8 mouse cellular contexts compared by ENCODE assay signal in genomic region chr2:129199328-129200085, GRCm38 (mm10). TPM values are rescaled to one million over a fixed set of nuclear protein-coding genes. Genes with fewer than 3 reads are reported as not detected.
DNase-seq lines count a peak whose midpoint lies in the region; ATAC-seq and TF ChIP-seq lines count a peak whose summit lies in the region.

No protein-coding gene starts in this region.

- peak overlapping the region; percentile 86 for H3K4me2 ChIP-seq in liver, embryonic 14.5 days (ENCODE audit: low read depth)

- TF ChIP-seq CTCF in G1E (IDR thresholded peaks at IDR 0.05; ENCODE audit: low read depth, low read length) = no peak
- no peak for TF ChIP-seq CTCF in liver, embryonic 14.5 days (IDR thresholded peaks at IDR 0.05; ENCODE audit: low read depth)
- no peak for TF ChIP-seq CTCF in spleen, adult 2 months (IDR thresholded peaks at IDR 0.05; ENCODE audit: extremely low read depth, insufficient read depth, insufficient read length, insufficient replicate concordance)

- DNase-seq in kidney, adult 11 months = peak; percentile 20
- DNase-seq in kidney, postnatal 36 days = no peak
- DNase-seq in G1E (ENCODE audit: low spot score) = no peak
- peak; percentile 54 for DNase-seq in embryo, embryonic 10.5 days (ENCODE audit: low spot score)
- peak; percentile 22 for DNase-seq in hindbrain, embryonic 10.5 days (ENCODE audit: low spot score)
- peak in 1 of 3 experiments; percentile 44 for DNase-seq in liver, embryonic 14.5 days (ENCODE audit: low read depth in 3 of 3, low spot score in 3 of 3)
- DNase-seq in spleen, adult 2 months (ENCODE audit: low read depth in 1 of 2, low spot score in 2 of 2) = no peak
- DNase-seq in ovary, adult 18-20 months (ENCODE audit: low spot score) = no peak

- peaks cover 49% of the 10 kb centered on the region for H3K36me3 ChIP-seq in G1E (replicated peaks)
- peaks cover 46% of the 10 kb centered on the region for H3K36me3 ChIP-seq in hindbrain, embryonic 10.5 days
- H3K36me3 ChIP-seq in liver, embryonic 14.5 days (replicated peaks; ENCODE audit: control insufficient read depth, insufficient read depth, low read depth) = peaks cover 52% of the 10 kb centered on the region
- H3K36me3 ChIP-seq in spleen, adult 2 months (ENCODE audit: control insufficient read depth, insufficient read depth, low read length) = peaks cover 9% of the 10 kb centered on the region

- H3K4me1 ChIP-seq in G1E (ENCODE audit: insufficient read depth, low read depth, low read length) = peaks cover 53% of the 10 kb centered on the region
- peaks cover 32% of the 10 kb centered on the region for H3K4me1 ChIP-seq in hindbrain, embryonic 10.5 days (replicated peaks)
- peaks cover 21 to 27% of the 10 kb centered on the region in 2 experiments for H3K4me1 ChIP-seq in liver, embryonic 14.5 days (replicated peaks; ENCODE audit: control insufficient read depth in 2 of 2, insufficient read depth in 2 of 2, low read length in 1 of 2)
- no peaks in the 10 kb centered on the region; the same call in 1 of the 2 replicates for H3K4me1 ChIP-seq in spleen, adult 2 months (ENCODE audit: control insufficient read depth, insufficient read depth, insufficient read length)

- no peak for TF ChIP-seq POLR2A in spleen, adult 2 months (IDR thresholded peaks at IDR 0.05; ENCODE audit: low read depth, low read length)

- peak overlapping the region; percentile 93 for H3K9ac ChIP-seq in liver, embryonic 14.5 days (replicated peaks)

- H3K27ac ChIP-seq in hindbrain, embryonic 10.5 days = peak overlapping the region; percentile 98
- peak overlapping the region; percentile 73 for H3K27ac ChIP-seq in liver, embryonic 14.5 days
- H3K27ac ChIP-seq in spleen, adult 2 months (ENCODE audit: insufficient read depth, low read length) = no peak overlapping the region

- no peak for TF ChIP-seq EP300 in liver, embryonic 14.5 days (IDR thresholded peaks at IDR 0.05; ENCODE audit: low read depth)

- H3K27me3 ChIP-seq in G1E (ENCODE audit: insufficient read depth, low read length) = no peaks in the 10 kb centered on the region
- no peaks in the 10 kb centered on the region for H3K27me3 ChIP-seq in hindbrain, embryonic 10.5 days (ENCODE audit: insufficient read depth, poor library complexity, severe bottlenecking)
- H3K27me3 ChIP-seq in liver, embryonic 14.5 days (ENCODE audit: control insufficient read depth, insufficient read depth, low read length) = no peaks in the 10 kb centered on the region
- no peaks in the 10 kb centered on the region for H3K27me3 ChIP-seq in spleen, adult 2 months (ENCODE audit: control insufficient read depth, insufficient read depth, low read length)

- 29% methylated on average over 31 of the region's 31 CpGs for WGBS in hindbrain, embryonic 10.5 days
- WGBS in liver, embryonic 14.5 days (ENCODE audit: insufficient replicate concordance) = 14% methylated on average over 31 of the region's 31 CpGs
- WGBS in spleen, adult 2 months = 27% methylated on average over 31 of the region's 31 CpGs

- no peak for ATAC-seq in G1E (ENCODE audit: extremely low read depth, insufficient number of reproducible peaks, low FRiP score, poor library complexity, severe bottlenecking)
- ATAC-seq in liver, embryonic 14.5 days (ENCODE audit: insufficient read depth) = no peak

- H3K9me3 ChIP-seq in G1E (replicated peaks) = no peaks in the 10 kb centered on the region
- H3K9me3 ChIP-seq in hindbrain, embryonic 10.5 days = no peaks in the 10 kb centered on the region
- H3K9me3 ChIP-seq in liver, embryonic 14.5 days (ENCODE audit: control insufficient read depth, low read length) = no peaks in the 10 kb centered on the region

- H3K4me3 ChIP-seq in G1E (ENCODE audit: low read depth, low read length) = peak overlapping the region; percentile 91
- H3K4me3 ChIP-seq in hindbrain, embryonic 10.5 days = peak overlapping the region; percentile 93
- H3K4me3 ChIP-seq in liver, embryonic 14.5 days (ENCODE audit: insufficient read depth in 1 of 2, low read depth in 2 of 2, low read length in 2 of 2) = peak overlapping the region; percentile 80 to 83
- peak overlapping the region; percentile 96 for H3K4me3 ChIP-seq in spleen, adult 2 months (ENCODE audit: extremely low read depth, insufficient read depth, insufficient read length)

RNA-seq across cellular contexts. Expression of gene Slc20a1, which starts 0.9 kb away (rescaled TPM):
- total RNA-seq in G1E (2014; fragmentation: Nextera tagmentation) (38.5 and 47.7 TPM in 2 replicates), G1E (2017) (71.8 and 88.4 TPM in 2 replicates)
- 27.8 and 31.6 TPM in 2 replicates for polyA plus RNA-seq in G1E (2012)
- polyA plus RNA-seq in hindbrain, embryonic 10.5 days (2016; fragmentation: Nextera tagmentation; extraction: Ambion mirVana) = 37.8 and 46.9 TPM in 2 replicates
- polyA plus RNA-seq in liver, embryonic 14.5 days (2012; rRNA removed) = 37.7 and 50.7 TPM in 2 replicates
- 42.7 and 49.2 TPM in 2 replicates for polyA plus RNA-seq in liver, embryonic 14.5 days (2014; fragmentation: Nextera tagmentation; extraction: Ambion mirVana)
- 29.9 and 34.8 TPM in 2 replicates for polyA plus RNA-seq in spleen, adult 2 months (2012; rRNA removed)

Comparison
In these comparisons a context has a peak if more than half of its experiments do, and no peak if none do; other contexts are left out.
1. DNase-seq: peak in kidney, adult 11 months (single experiment), embryo, embryonic 10.5 days (single experiment) and hindbrain, embryonic 10.5 days (single experiment); none in kidney, postnatal 36 days (0 of 2), G1E (single experiment), spleen, adult 2 months (0 of 2) and ovary, adult 18-20 months (single experiment).
2. Peak in every context shown above with its lines, with median percentiles within 50 percentile points of each other: H3K4me3 ChIP-seq.